Mouse (Mus musculus) testis, postnatal 14 days (tissue): ENCODE data around the gene Abca4.
"Not testable (repeated sequence)": the region's sequence is repeated elsewhere in the genome, so short reads cannot be mapped to it uniquely, and the experiment has no call there.

Experiments
- DNase-seq: peaks from one replicate; pipeline ENCODE4 v3.0.0; 2021; ENCODE audit warnings: low spot score

Gene Abca4

GRCm38 (mm10) chr3:122058439-122059198 is 14.4 kb downstream of the Abca4 start:
- no peak for DNase-seq

GRCm38 (mm10) chr3:122062586-122062985 is 18.3 kb downstream of the Abca4 start:
- DNase-seq = no peak

GRCm38 (mm10) chr3:122064556-122065410 is 20.5 kb downstream of the Abca4 start:
- no peak for DNase-seq

DNA sequence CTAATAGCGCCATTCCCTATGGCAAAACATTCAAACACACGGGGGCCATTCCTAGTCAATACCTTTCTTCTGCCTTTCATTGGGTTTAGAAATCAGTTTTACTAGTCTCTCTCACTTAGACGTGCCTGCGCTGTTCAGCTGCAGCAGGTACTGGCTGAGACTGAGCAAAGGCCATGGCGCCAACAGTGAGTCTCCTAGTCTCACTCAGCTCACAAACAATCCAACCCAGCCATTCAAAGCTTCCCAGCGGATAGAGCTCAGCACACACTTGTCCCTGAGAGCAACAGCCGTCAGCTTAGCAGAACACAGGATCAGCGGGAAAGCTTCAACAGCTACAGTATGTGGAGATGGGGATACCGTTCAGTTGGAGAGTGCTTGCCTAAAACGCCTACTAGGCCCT is 27.5 kb downstream of the Abca4 start:
- no peak for DNase-seq

GRCm38 (mm10) chr3:122072646-122073571 is 28.7 kb downstream of the Abca4 start:
- no peak for DNase-seq

DNA sequence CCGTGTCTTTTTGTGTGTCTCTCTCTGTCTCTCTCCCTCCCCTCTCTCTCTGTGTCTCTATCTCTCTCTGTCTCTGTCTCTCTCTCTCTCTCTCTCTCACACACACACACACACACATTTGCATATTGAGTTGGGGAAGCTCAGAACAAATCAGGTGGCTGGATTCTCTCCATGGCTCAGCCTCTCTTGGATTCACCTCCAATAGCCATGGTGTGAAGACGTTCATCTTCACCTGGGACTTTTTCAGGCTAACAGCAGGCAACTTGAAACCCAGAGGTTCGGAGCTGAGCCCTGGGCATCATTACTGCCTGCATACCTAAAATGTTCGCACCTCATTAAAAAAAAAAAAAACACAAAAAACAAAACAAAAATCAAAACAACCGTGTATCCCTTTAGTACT is 29.4 kb downstream of the Abca4 start:
- DNase-seq = no peak

DNA sequence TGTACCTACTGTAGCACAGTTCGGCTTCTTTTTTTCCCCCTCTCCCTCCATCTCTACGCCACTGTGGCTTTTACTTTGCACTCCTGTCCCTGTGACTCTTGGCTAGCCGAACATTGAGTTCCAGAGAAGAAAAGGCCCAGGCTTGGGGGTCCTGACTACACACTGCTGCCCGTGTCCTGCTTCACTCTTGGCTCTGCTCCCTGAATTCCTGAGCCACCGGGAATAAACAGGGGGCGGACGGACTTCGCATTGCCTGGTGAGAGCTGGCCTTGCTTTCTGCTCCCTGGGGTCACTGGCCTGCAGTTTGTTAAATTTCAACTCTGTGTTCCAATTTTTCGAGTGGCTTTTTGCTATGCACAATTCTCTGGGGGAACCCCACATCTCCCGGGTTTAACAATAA is 30.1 kb downstream of the Abca4 start:
- no peak for DNase-seq

GRCm38 (mm10) chr3:122078141-122078540 is 33.9 kb downstream of the Abca4 start:
- DNase-seq = no peak

DNA sequence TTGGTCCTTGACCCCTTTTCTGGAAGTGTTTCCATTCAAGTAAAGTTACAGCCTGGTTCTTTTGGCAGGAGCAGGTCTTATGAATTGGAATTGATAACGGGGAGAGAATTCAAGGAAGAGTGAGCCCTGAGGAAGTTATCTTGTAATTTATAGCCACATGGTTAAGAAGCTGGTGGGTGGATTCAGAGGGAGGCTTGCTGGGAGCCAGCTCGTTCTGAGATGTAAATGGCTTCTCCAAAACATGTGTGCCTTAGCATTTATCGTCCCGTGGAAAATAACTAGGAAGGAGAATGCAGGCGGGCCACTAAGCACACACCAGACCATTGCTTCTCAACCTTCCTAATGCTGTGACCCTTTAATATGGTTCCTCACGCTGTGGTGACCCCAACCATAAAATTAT is 34.9 kb downstream of the Abca4 start:
- no peak for DNase-seq

- not testable (repeated sequence) for DNase-seq
These were observed 37.4 kb downstream of the Abca4 start for GRCm38 (mm10) chr3:122081634-122082033.

DNA sequence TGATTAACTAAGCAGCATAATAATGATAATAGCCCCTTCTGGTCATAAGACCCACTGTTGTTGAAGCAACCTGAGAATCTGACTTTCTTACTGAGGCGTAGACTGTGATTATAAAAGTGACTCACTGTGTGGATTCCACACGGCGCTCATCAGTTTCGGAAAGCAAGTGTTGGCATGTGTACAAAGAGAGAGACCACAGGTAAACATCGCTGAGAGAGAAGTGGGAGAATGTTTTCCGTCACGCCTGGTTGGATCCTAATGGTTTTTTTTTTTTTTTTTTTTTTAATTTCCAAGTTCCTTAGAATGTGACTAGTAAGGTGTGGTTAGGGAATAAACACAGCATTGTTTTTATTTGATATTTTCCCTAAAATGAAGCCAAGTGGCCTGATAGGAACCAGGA is 38.1 kb downstream of the Abca4 start:
- DNase-seq = no peak

DNA sequence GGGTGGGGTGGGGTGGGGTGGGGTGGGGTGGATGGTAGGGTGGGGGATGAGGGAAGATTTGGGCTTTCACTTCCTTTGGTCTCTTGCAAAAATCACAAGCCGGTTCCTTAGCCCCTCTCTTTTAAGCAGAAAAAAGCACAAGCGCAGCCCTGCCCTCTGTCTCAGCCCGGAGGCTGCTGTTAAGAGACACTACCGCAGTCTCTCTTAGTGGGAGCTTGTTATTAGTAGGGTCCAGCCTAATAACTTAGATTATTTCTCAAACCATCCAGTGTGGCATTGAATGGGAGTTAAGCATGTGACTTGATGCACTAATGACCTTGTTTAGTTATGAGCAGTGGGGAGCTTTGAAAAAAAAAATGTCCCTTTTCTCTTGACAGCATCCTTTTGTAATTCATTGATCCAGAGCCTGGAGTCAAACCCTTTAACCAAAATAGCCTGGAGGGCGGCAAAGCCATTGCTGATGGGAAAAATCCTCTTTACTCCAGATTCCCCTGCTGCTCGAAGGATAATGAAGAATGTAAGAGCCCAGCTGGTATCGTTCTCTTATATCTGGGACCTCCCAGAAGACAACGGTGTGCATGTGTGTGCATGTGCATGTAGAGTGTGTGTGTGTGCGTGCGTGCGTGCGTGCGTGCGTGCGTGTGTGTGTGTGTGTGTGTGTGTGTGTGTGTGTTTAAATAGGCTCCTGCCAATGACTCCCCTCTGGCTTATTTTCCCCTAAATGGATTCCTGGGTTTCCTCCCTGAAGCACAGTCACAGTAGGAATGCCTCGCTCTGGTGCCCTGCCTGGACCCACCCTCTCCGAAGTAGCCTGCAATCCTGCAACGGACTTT is 41.1 kb downstream of the Abca4 start:
- DNase-seq = no peak

DNA sequence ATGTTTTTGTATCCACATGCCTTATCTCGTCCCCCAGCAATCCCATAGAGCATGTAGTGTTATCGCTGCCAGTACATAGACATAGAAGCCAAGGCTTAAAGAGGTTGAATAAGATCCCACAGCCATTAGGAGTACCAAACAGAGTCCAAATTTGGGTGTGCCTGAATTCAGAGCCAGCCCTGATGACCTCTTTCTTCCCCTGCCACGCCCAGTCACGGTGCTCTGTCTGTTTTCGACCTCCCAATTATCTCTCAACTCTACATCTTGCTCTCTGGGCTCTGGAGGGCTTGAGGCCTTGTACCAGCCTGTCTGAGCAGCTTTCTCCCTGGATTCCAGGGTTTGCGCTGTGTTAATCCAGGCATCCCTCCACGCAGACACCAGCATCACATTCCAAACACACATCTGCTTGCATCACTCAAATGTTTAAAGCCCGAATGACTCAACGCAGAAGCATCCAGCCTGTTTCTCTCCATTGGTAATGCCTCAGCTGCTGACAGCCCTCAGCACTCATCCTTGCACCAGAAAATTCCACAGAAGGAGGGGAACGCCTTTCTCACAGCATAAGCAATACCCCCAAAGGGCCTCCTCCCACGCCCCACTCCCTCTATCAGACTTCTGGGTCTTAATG is 43.9 kb downstream of the Abca4 start:
- DNase-seq = no peak

DNA sequence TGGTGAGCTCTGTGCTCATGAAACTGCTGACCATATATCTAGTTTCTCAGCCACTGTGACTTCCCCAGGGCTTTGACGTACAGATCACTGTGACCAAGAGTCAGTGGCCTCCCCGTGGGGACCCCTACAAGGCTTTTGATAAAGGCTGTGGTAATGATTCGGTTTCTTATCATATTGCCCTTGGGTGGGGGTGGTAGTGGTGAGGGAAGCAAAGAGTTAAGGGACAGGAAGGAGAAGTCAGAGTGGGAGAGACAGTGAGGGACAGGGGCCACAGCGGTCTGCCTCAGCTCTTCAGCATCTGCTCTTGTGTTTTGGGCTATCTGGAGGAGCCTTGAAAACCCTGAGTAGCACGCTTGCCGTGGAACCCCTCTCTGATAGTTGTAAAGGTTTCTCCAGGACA is 46.1 kb downstream of the Abca4 start:
- DNase-seq = no peak

GRCm38 (mm10) chr3:122099713-122100112 is 55.5 kb downstream of the Abca4 start:
- no peak for DNase-seq

DNA sequence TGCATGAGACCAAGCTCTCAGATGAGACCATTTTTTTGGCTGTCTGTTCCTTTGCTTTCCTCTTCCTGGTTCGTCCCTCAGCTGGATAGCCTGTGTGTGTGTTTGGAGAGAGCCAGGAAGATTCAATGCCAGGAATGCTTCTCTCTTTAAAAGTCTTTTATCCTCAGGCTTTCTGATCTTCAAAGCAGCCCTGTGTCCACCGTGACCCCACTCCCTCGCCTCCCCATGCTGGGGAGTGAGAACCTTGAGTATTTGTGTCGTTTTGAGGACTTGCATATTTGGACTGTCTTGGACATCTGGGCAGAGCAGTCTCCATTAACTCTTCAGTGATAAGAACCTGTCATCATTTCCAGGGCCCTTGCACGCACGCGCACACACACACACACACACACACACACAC is 57.8 kb downstream of the Abca4 start:
- peak; percentile 73 for DNase-seq

- DNase-seq = peak; percentile 76
These were observed 59.9 kb downstream of the Abca4 start for GRCm38 (mm10) chr3:122103864-122104808.

- no peak for DNase-seq
These were observed 62.7 kb downstream of the Abca4 start for GRCm38 (mm10) chr3:122106920-122107319.

- no peak for DNase-seq
These were observed 63.5 kb downstream of the Abca4 start for GRCm38 (mm10) chr3:122107643-122108194.
